Mouse (Mus musculus) heart, postnatal 4 days (tissue): Measurements from ENCODE around the gene Nkx6-1. TPM values are rescaled to one million over a fixed set of nuclear protein-coding genes. Genes with fewer than 3 reads are reported as not detected.

ENCODE experiments used
- DNase-seq: peaks from one replicate; pipeline ENCODE4 v3.0.0; 2021
- total RNA-seq, 2 experiments: library from RNA; stranded (reverse); gene quantifications; 2 replicates each; pipeline ENCODE4 v1.2.3; 2021

Gene Nkx6-1
- not detected for total RNA-seq

- DNase-seq = peak; percentile 74
Observed at GRCm38 (mm10) chr5:101664945-101665615, at the start of gene Nkx6-1. Gene Nkx6-1, minus strand, starts transcription at chr5:101664996.

GRCm38 (mm10) chr5:101713064-101713613, 48.3 kb upstream of the Nkx6-1 start:
- no peak for DNase-seq

DNA sequence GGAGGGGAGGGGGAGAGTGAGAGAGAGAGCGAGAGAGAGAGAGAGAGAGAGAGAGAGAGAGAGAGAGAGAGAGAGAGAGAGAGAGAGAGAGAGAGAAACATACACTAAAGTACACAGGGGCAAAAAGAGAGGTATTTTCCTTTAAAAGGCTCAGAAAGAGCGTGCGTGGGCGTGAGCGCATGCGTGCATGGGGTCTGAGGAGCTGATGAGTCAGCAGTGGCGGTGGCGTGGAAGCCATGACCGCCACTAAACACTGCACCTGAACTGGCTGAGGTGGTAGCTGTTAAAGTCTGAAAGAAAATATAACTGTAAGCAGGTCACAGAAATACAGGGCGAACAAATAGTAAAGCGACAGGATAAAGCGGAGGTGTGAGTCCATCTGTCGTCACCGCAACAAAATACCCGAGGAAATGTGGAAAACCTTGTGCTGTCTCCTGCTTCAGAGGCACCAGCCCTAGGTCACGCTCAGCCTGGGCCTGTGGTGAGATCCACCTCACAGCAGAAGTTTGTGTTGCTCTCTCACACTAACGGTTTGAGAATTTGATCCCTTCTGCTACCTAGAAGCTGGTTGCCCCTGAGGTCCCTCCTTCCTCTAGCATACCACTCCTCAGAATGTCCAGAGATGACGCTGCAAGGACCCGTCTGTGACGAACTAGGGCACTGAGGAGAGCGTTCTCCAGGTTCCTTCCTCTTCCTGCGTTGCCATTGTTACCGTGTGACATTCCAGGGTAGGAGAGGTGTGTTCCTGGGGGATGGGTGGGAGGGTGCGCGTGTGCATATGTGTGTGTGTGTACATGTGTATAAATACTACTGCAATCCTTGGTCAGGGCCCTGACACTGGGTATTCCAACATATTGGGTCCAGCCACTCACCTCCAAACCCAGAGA, 38.8 kb upstream of the Nkx6-1 start:
- DNase-seq = peak; percentile 21

GRCm38 (mm10) chr5:101702636-101703035, 37.8 kb upstream of the Nkx6-1 start:
- no peak for DNase-seq

DNA sequence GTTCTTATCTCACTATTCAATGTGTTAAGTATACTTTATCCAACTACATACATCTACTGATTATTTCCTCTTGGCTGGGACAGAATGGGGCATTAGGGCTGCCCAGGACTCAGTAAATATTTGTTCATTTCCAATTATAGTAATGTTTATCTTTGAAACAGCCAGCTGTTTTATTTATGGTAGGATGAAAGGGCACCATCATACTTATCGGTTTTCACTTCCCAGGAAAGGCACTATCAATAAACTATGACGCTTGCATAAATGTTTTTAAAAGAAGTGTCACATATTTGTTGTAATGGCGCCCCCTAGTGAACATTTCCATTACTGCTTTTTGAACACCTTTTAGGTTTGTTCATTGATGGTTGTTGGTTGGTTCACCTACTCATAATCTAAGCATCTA, 35.8 kb upstream of the Nkx6-1 start:
- DNase-seq = peak; percentile 23

DNA sequence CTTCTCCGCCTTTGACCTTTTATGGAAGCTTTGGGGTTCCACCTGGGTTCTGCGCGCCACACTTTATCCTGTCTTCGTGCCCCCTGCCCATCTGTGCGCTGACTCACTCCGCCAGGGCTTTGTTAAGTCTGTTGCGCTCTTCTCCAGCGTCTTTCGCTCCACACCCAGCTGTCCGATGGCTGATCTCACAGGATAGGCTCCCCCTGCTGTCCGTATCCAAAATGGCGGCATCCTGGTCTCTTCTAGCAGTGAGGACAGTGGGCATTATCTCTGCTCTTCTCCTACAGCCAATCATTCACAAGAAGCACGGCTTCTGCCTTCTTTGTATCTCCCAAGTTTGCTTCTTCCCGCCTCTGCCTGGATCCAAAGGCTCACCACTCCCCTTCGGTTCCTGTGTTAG, 23.8 kb upstream of the Nkx6-1 start:
- DNase-seq = peak; percentile 25

DNA sequence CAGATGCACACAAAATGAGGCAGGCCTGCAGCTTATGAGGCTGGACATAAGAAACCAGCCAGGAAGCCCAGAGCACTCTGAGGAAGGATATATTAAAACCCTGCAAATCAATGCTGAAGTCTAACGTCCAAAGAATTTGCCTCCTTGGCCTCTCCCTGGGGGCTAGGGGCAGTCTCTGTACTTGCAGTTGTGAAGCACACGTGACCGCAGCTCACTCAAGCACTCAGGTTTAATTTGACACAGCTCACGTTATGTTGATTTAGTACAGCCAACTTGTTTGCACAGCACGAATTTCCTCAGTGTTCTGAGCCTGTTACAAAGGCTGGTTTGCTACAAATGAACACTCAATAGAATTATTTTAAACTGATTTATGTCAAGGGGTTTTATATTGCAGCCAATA, 18.5 kb upstream of the Nkx6-1 start:
- no peak for DNase-seq

- DNase-seq = no peak
Observed at GRCm38 (mm10) chr5:101680338-101680737, 15.5 kb upstream of the Nkx6-1 start.

GRCm38 (mm10) chr5:101669381-101669780, 4.6 kb upstream of the Nkx6-1 start:
- DNase-seq = peak; percentile 22

DNA sequence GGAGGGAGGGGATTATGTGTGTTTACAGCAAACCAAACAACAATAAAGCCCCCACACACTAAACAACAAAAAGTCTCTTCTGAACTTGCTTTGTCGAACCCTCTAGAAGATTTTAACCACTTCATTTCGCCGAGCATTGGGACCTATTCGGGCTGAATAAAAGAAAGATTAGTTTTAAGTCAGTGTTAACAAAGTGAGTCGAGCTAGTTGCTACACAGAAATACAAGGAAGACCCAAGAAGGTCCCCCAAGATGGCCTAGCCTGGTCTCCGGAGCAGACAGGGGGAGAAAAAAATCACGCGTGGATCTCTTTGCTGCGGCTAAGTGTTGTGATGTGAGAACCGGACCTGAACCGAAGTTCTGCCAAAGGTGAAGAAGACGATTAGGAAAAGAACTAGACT, 3.7 kb upstream of the Nkx6-1 start:
- DNase-seq = no peak

- no peak for DNase-seq
Observed at GRCm38 (mm10) chr5:101668028-101668427, 3.2 kb upstream of the Nkx6-1 start.

DNA sequence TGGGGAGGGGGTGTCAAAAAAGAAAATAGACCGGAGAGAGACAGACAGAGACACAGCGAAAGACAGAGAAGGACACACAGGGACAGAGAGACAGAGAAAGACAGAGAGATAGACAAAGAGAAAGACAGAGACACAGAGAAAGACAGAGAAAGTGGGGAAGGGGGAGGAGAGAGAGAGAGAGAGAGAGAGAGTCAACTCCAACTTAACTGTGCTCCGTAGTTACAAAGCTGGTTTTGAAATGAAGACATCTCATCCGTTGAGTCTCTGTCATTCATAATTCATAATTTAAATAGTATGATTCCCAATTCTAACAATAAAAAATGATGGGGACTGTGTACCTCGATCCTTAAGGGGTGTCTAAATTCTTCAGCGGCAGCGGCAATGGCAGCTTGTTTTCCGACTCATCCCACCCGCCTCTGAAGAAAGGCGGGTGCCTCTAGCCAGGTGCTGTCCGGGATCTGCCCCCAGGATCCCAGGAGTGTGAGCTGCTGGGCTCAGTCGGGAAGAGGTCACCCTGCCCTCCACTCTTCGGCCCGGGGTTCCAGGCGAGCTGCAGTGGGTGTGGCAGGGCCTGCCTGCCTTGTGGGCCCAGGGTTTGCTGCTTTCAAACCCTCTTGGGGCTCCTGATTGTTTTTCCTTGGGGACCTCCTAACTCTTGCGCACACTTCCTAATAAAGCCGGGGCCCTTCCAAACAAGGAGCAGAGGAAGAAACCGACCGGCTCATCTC, 2.6 kb upstream of the Nkx6-1 start:
- DNase-seq = no peak

DNA sequence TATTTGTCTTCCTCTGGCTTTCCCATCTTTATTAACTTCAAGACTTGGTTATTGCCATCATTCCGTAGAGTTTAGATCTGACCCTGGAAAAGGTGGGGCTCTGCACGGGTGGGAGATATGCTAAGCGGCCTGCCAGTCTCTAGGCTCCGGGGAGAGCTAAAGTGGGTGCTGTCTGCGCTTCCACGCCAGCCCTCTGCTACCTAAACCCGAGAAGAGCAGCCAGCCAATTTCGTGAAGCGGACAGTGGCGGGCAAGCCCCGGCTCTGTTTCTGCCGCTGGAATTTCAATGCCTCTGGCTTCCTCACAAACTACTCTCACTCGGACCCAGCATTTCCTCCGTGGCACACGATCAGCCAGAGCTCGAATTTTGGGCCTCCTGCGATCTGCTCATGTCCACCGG, 1.9 kb upstream of the Nkx6-1 start:
- DNase-seq = no peak

DNA sequence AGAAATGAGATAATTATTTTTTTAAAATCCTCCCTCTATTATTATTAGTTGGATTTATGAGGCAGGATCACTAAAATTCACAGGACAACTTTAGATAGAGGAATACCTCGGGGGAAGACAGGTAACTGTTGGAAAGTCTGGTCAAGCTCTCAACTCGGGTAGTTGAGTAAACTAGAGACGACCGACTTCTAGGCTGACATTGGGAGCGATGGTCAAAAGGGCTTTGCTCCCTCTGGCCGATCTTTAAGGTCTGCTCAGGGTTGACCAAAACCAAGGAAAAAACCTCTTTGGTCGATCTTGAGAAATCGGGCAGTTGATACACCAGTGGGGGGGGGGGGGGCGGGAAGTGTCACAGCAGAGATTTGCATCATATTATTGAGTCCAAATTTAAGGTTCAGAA, 1.3 kb upstream of the Nkx6-1 start:
- no peak for DNase-seq

DNA sequence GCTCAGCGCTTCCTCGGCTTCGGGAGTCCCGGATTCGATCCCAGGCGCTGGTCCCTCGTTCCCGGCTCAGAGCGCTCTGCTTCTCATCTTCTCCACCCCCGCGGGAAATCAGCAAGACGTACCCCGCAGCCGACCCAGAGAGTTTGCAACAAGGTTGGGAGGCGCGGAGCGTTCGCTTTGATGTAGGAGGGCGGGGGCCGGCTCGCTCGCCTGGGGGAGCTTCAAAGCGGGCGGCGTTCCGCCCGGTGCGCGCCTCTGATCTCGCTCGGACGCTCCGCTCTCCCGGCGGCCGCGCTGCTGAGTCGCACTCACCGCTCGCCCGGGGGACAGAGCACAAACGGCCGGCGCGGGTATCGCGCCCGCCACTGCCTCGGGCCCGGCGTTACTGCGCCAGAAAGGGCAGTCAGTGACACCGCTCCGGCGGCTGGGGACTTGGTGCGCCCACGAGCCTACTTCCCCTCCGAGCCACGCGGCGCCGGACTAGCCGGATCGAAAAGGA, 324 bp downstream of the Nkx6-1 start:
- DNase-seq = peak; percentile 23

DNA sequence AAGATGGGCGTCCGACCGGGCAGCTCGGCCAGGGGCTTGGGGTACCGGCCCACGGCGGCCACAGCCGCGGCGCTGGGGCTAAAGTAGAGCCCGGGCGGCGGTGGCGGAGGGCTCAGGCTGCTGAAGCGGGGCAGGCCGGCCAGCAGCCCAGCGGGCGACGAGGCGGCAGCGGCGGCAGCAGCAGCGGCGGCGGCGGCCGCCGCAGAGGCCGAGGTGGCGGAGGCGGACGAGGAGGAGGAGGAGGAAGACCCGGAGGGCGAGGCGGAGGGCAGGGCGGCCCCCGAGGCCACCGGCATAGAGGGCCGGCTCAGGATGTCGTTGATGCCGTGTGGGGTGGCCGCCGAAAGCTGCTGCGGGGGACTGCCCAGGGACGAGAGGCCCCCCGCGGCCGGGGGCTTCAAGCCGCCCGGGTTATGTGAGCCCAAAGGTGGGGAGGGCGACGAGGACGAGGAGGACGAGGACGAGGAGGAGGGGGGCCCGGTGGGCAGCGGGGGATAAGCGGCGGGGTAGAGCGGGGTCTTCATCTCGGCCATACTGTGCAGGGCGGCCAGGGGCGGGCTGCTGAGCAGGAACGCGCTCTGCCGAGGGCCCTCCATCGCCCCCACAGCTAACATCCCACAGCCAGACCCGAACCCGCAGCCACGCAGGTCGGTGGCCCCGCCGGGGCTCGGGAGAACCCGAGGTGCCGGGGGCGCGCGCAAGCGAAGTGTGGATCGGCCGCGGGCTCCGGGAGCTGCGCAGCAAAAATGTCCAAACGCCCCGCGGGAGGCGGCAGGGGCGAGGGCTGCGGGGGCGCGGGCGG, 974 bp downstream of the Nkx6-1 start:
- peak; percentile 12 for DNase-seq

DNA sequence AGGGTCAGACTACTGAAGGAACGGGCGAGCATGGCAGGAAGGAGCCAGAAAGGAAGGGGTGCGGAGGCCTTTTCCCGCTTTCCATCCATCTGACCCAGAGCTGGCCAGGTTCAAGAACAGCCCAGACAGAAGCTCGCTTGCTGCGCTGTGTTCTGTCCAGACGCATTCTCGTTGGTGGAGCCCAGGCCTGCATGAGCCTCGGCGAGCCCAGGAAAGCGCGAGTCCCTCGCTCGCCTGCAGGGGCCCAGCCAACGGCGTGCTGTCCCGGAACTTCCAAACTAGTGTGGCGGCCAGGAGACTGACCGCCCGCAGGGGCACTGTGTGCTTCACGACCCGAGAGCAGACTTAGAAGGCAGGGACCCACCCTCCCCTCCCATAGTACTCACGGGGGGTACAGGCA, 1.6 kb downstream of the Nkx6-1 start:
- peak; percentile 56 for DNase-seq

- no peak for DNase-seq
Observed at GRCm38 (mm10) chr5:101662485-101662884, 2.3 kb downstream of the Nkx6-1 start.

DNA sequence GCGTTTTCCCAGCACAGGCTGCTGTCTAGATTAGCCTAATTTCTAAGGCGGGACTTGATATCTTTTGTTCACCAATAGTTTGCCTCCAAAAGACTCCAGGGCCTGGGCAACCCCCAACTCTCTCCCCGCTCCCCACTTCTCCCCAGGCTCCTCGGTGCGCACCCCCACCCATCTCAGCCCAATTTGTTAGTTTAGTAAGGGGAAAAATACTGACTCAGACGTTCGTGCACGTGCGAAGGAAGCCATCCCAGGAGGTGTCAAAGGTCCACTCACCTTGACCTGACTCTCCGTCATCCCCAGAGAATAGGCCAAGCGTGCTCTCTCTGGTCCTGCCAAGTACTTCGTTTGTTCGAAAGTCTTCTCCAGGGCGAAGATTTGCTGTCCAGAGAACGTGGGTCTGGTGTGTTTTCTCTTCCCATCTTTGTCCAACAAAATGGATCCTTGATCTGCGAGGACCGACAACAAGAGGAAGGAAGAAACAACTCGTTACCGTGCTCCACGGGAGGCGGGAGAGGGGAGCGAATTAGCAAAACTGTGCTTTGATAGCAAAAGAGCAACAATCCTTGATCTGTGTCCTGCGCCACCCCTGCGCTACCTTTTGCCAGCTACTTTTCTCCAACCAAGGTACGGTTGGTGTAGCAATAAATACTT, 3.1 kb downstream of the Nkx6-1 start:
- no peak for DNase-seq

DNA sequence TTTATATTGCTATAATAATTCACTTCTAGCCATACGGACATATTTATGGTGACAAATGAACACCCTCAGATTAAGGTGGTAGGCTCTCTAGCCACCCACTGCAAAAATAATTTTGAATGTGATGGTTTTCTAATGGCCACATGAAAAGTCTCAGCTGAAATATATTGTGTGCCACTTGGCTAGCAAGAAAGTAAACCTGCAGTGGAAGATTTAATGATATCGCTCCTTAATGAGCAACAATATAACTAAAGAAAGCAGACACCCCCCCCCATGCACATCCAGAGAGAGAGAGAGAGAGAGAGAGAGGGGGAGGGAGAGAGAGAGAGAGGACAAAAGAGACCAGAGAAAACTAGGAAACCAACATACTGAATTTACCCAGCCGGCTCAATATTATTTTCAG, 4.1 kb downstream of the Nkx6-1 start:
- DNase-seq = no peak

- DNase-seq = peak; percentile 11
Observed at GRCm38 (mm10) chr5:101659411-101659971, 5.3 kb downstream of the Nkx6-1 start.
